Mouse (Mus musculus) G1E-ER4 (cell line): ENCODE data around the gene Fgfr2. TPM values are rescaled to one million over a fixed set of nuclear protein-coding genes. Genes with fewer than 3 reads are reported as not detected.

ENCODE experiments used
- GATA1 ChIP-seq: IDR thresholded peaks from one replicate; pipeline ENCODE4 v1.8.0; 2012; ENCODE audit warnings: low read length, inconsistent platforms
- polyA plus RNA-seq: library from polyadenylated mRNA; stranded (reverse); fragments of >175 nt; gene quantifications from 2 replicates; pipeline ENCODE4 v1.2.3, GENCODE M21; 2012

Fgfr2 gene
- polyA plus RNA-seq, 1 experiment: not detected

DNA sequence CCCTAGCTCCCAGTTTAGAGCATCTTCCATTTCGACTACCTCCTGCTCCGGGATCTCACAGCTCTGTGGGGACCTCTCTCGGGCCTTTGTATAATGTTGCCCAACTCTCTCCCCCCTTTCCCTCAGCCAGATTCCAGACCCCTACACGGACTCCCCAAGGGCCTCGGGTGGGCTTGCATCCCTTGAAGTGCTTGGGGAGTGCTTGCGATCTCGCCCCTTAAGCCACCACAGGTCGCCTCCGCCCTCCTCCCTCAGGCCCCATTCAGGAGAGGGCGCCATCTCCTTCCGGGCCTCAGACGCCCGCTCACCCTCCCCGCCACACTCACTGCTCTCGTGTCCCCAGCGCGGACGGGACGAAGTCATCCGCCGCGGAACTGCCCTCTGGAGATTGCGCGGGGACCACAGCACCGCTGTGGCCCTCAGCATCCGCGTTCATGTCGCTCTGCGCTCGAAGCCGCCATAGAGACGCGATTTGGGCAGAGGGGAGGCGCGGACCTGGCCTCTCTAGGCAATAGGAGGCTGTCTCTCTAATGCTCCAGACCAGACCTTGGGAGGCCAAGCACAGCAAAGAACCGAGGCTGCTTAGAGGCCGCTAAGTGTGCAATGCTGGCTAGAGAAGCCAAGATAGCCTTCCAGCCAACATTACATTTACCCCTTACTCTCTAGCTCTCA is 270.8 kb downstream of the Fgfr2 start, which contains the start of gene Eef1akmt2:
Eef1akmt2 (minus strand) TSS at position 501 of the 672 bp plus-strand sequence.
- no peak for TF ChIP-seq GATA1

DNA sequence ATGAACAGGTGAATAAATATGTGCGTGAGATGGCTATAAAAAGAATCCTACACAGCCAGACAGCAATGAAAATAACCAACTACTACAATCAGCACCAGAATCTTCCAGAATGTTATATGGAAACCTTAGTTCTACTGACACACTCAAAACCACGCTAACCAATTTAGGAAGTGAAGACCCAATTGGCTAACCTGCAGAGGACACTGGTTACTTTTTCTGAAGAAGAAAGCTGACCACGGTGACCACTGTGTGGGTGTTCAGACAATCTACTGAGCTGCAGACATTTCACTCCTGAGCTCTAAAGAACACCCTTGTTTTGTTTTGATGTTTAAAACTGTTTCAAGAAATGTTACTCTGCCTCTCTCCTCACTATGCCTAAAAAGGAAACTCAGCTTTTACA is 280.0 kb downstream of the Fgfr2 start:
- TF ChIP-seq GATA1: no peak

DNA sequence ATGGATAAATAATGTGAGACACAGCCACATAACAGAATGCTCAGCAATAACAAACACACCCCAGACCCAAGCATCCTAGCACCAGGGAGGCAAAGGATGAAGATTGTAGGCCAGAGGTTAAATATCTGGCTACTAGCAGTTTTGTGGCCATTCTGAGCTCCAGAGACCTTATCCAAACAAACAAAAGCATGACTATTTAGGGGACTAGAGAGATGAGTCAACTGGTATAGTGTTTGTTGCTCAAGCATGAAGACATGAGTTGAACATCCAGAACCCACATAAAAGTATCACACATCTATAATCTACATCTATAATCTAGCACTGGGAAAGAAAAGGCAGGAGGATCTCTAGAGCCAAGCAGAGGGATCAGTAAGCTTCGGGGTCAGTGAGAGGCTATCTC is 280.7 kb downstream of the Fgfr2 start:
- TF ChIP-seq GATA1: no peak

DNA sequence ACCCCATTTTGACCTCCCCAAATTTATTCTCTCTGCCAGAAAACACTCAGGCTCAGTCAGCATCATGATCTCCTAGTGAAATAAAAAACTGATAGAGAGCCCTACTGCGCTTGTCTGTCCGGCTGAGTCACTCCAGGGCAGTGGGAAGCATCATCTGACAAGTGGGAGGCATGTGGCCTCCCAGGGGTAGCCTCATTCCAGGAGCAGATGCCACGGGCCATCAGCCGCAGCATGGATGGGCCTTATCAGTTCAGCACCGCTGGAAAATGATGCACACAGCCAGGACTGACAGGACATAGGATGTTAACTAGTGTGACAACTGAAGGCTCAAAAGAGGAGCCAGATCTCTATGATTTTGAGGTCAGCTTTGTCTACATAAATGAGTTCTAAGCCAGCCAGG is 281.9 kb downstream of the Fgfr2 start:
- TF ChIP-seq GATA1: no peak

GRCm38 (mm10) chr7:132830955-132831354 is 292.2 kb downstream of the Fgfr2 start:
- no peak for TF ChIP-seq GATA1

DNA sequence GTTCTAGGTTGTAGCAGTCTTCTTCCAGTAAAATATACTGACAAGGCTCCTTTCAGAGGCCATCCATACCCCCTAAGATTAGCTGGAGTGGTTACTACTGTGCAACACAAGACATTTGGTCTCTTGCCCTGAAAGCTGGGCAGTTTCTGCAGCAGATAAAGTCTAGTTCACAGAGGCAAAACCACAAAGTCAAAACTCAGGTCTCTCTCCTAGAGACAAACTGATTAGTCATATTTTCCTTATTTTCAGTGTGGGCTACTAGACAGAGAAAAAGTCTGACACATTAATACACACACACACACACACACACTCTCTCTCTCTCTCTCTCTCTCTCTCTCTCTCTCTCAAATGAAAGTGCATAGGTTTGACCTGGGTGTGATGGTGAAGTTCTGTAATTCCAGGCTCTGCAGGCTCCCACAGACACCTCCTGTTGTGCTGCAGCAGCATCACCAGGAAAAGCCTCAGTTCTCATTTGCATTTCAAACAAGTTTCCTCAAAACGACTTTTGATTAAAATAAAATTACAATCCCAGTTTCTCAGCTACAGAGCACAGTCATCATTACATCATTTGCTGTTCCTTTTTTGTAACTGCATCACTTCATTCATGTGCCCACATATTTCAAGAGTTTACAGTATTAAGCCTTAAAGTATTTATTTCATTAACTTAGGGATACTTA is 298.7 kb downstream of the Fgfr2 start:
- no peak for TF ChIP-seq GATA1

GRCm38 (mm10) chr7:132823832-132824231 is 299.3 kb downstream of the Fgfr2 start:
- no peak for TF ChIP-seq GATA1

- TF ChIP-seq GATA1: no peak
Measured at GRCm38 (mm10) chr7:132820692-132821091, 302.5 kb downstream of the Fgfr2 start.

GRCm38 (mm10) chr7:132817056-132817455 is 306.1 kb downstream of the Fgfr2 start:
- no peak for TF ChIP-seq GATA1

DNA sequence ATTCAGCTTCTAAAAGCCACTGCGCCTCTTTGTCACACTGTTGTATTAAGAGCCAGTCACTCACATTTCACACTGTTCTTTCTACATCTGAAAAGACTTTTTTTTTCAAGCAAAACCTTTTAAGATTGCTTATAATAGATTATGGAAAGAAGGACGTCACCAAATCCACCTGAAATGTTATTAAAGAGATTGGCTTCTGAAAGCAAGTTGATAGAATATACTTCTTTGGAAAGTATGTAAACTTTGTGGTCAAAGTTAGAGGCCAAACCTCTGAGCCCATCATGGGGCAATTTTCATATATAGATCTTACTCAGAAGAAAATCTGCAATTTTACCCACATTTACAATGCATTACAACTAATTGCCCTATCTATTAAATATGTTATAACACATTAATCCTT is 306.6 kb downstream of the Fgfr2 start:
- no peak for TF ChIP-seq GATA1

GRCm38 (mm10) chr7:132815081-132815480 is 308.1 kb downstream of the Fgfr2 start:
- no peak for TF ChIP-seq GATA1

DNA sequence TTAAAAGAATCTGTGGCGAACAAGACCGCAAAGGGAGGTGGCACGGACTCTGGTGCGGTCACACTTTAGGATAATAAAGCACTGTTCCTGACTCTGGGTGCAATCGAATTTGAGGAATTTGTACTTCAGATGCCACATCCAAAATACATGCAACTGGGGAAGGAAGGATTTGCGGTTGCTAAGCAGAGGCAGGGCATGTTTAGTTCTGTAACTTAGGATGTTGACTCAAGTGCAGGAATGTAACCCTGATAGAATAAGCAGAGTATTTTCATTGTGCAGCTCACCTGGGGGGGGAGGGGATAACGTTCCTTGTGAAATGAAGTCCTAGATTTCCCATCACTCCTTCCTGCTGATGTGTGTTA is 309.1 kb downstream of the Fgfr2 start:
- TF ChIP-seq GATA1: no peak

GRCm38 (mm10) chr7:132813416-132814088 is 309.6 kb downstream of the Fgfr2 start, which contains the start of gene Fam53b:
Gene Fam53b (minus strand): TSS chr7:132813886.
- TF ChIP-seq GATA1: no peak

DNA sequence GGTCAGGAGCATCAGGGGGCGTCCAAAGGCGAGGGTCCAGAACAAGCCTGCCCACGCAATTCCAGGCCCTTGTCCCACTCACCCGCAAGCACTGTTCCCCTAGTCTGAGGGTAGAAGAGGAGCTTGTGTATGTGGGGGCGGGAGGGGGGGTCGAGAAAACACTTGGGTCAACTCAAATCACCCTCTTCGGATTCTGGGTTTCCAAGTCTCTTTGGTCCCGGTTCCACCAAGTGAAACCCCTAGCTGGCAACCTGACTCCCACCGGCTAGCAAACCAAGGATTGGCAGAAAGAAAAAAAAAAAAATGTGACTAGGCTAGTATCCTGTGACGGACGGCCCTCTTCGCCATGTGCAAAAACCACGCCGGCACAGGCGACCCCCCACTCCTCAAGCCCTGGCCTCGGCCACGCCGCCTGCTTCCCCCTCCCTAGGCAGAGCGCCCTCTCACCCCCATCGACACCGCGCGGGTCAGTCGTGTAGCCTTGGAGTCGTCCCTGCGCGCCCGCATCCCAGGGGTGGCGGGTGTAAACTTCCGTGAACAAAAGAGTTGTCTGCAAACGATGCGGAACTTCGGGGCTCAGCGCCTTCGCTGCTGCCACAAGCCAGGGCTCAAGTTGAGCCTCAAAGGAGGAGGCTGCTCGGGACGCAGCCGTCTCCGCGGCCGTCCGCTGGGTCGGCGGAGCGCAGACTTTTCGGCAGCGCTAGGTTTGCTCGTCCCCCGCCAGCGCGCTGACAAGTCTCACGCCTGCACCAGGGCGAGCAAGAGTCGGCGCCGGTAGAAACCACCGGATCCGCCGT is 310.3 kb downstream of the Fgfr2 start:
- no peak for TF ChIP-seq GATA1

DNA sequence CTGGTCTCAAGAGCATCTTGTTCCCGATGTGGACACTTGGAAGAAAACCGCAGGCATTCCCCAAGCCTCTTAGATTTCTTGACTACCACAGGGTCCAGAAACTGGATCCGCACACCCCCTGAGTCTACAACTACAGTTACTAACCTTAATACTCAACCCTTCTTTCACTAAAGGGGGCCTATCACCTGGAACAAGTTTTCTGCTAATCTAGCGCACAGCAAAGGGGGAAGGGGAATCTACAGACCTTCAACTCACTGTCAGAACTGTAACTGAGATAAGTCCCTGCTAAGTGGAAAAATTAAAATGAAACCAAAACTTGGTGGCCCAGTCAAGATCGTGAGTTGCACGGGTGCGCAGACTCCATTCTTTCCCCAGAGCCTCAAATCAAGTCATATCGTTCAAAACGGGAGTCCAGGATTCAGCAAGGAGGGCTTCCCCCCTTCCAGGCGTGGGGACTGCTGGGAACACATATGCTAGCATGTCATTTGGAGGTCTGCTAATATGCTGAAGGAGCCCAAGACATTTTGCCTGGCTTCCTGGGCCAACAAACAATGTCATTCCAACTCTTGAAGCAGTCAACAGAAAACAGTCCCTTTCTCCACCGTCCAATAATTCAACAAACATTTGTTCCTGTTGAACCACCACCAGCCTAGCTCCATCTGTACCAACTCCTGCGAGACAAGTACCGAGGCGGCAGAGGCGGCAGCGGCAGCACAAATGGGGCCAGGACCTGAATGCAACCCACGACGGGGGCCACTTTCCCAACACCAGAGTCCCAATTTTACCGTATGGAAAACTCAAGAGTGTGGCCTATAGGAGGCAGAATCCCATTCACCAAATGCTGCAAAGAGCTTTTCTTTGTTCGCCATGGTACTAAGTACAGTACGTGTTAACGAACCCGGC is 311.2 kb downstream of the Fgfr2 start:
- TF ChIP-seq GATA1: no peak

GRCm38 (mm10) chr7:132810879-132811278 is 312.3 kb downstream of the Fgfr2 start:
- TF ChIP-seq GATA1: no peak
